Mouse (Mus musculus) myocyte (in vitro differentiated cells): ENCODE data around the gene Zfp335. TPM values are rescaled to one million over a fixed set of nuclear protein-coding genes. Genes with fewer than 3 reads are reported as not detected.

Experiments used
- H3K27me3 ChIP-seq: one replicate; pipeline ENCODE4 v1.6.1; 2011; ENCODE audit not compliant: control insufficient read depth, insufficient read depth, insufficient read length
- H3K36me3 ChIP-seq: one replicate; pipeline ENCODE4 v1.6.1; 2011; ENCODE audit not compliant: control insufficient read depth, insufficient read depth
- H3K4me2 ChIP-seq: one replicate; pipeline ENCODE4 v1.6.1; 2011; ENCODE audit warnings: low read depth, control low read depth
- H3K4me3 ChIP-seq: one replicate; pipeline ENCODE4 v1.5.1; 2011; ENCODE audit warnings: mild to moderate bottlenecking, control low read depth, moderate library complexity
- H3K79me2 ChIP-seq: one replicate; pipeline ENCODE4 v1.6.1; 2011; ENCODE audit not compliant: control insufficient read depth, insufficient read depth
- H3ac ChIP-seq: one replicate; pipeline ENCODE4 v1.6.1; 2011; ENCODE audit not compliant: control insufficient read depth, insufficient read length
- CEBPB ChIP-seq: IDR thresholded peaks from 2 replicates; pipeline ENCODE4 v1.6.1; 2011; ENCODE audit warnings: mild to moderate bottlenecking, moderate library complexity; ENCODE audit not compliant: poor library complexity, insufficient read depth, severe bottlenecking
- E2F4 ChIP-seq: IDR thresholded peaks from one replicate; pipeline ENCODE4 v1.6.1; 2011; ENCODE audit warnings: mild to moderate bottlenecking, control low read depth, moderate library complexity; ENCODE audit not compliant: insufficient read depth
- MAX ChIP-seq: IDR thresholded peaks from one replicate; pipeline ENCODE4 v1.6.1; 2011; ENCODE audit warnings: low read depth, mild to moderate bottlenecking, control low read depth
- MYOD1 ChIP-seq, 3 experiments: IDR thresholded peaks; one replicate each; pipeline ENCODE4 v1.6.1; 2011; ENCODE audit warnings: control low read depth in 2 of 3, low read depth in 2 of 3, mild to moderate bottlenecking in 2 of 3, moderate library complexity in 1 of 3; ENCODE audit not compliant: insufficient read length in 2 of 3, control insufficient read depth in 1 of 3
- MYOG ChIP-seq, 3 experiments: IDR thresholded peaks; one replicate each; pipeline ENCODE4 v1.6.1; 2011; ENCODE audit warnings: control low read depth in 2 of 3, low read depth in 2 of 3, mild to moderate bottlenecking in 2 of 3; ENCODE audit not compliant: insufficient read length in 2 of 3, control insufficient read depth in 1 of 3, insufficient read depth in 1 of 3
- POLR2A ChIP-seq: IDR thresholded peaks from one replicate; pipeline ENCODE4 v1.6.1; 2011; ENCODE audit warnings: low read depth, mild to moderate bottlenecking, control low read depth, moderate library complexity; ENCODE audit not compliant: insufficient read length
- POLR2AphosphoS2 ChIP-seq: IDR thresholded peaks from one replicate; pipeline ENCODE4 v1.6.1; 2011; ENCODE audit warnings: low read depth, control low read depth; ENCODE audit not compliant: insufficient read length
- REST ChIP-seq: IDR thresholded peaks from one replicate; pipeline ENCODE4 v1.6.1; 2011; ENCODE audit warnings: mild to moderate bottlenecking, control low read depth, moderate library complexity; ENCODE audit not compliant: insufficient read depth, insufficient read length
- SRF ChIP-seq: IDR thresholded peaks from one replicate; pipeline ENCODE4 v1.6.1; 2011; ENCODE audit warnings: low read depth; ENCODE audit not compliant: control insufficient read depth, insufficient read length
- TCF12 ChIP-seq: IDR thresholded peaks from one replicate; pipeline ENCODE4 v1.6.1; 2011; ENCODE audit warnings: mild to moderate bottlenecking, control low read depth; ENCODE audit not compliant: poor library complexity, insufficient read depth, severe bottlenecking
- TCF3 ChIP-seq: IDR thresholded peaks from one replicate; pipeline ENCODE4 v1.6.1; 2011; ENCODE audit warnings: low read depth, control low read depth; ENCODE audit not compliant: insufficient read length
- USF1 ChIP-seq: IDR thresholded peaks from one replicate; pipeline ENCODE4 v1.6.1; 2011; ENCODE audit warnings: low read depth, mild to moderate bottlenecking, control low read depth, moderate library complexity
- polyA plus RNA-seq: library from polyadenylated mRNA; unstranded; fragments of >200 nt; fragmentation: generic; extraction: Trizol; gene quantifications from one replicate; pipeline ENCODE4 v1.2.1, GENCODE M21; 2012; ENCODE audit warnings: missing spikeins

Gene Zfp335
- polyA plus RNA-seq, 1 experiment, result 11.1 TPM

DNA sequence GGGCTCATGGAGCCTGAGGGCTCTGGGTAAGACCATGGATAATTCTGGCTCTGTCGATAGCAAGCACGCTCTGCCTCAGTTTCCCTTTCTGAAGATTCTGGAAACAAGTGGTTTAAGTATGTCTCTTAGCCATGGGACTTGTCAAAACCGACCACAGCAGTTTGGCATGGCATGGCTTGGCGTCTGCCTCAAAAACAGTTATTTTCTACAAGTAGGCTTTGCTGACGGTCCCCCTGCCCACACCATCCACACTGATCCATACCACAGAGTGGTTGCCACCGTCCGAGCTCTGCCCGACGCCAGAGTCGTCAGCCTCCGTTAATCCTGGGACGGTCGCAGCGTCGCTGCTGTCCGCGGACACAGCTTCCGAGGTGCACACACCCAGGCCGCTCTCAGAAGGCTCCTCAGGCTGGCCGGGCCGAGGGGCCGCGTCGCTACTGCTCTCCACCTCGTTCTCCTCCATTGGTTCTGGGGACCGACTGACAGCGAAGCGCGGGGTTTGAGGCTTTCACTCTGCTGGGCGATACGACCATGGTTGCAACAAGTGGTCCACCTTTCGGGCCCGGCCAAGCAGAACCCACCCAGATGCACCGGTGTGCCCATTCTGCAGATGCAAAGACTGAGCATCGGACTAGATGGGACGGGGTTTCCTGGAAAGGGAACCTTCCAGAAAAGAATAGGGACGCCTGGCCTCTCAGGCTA lies 1.0 kb downstream of the Zfp335 start:
- Histone ChIP-seq H3ac (peak overlapping the region; percentile 94), H3K27me3 (no peaks in the 10 kb centered on the region), H3K36me3 (peaks cover 26% of the 10 kb centered on the region), H3K4me2 (peak overlapping the region; percentile 98), H3K4me3 (peak overlapping the region; percentile 84), H3K79me2 (peaks cover 15% of the 10 kb centered on the region)
- TF ChIP-seq USF1, result no peak
- TF ChIP-seq POLR2A, result no peak
- TF ChIP-seq MYOD1 (IDR thresholded peaks at IDR 0.05; ENCODE audit: control insufficient read depth in 1 of 3, insufficient read length in 2 of 3, low read depth in 2 of 3), result no peak
- TF ChIP-seq SRF, result no peak
- TF ChIP-seq POLR2AphosphoS2, result no peak
- no peak for TF ChIP-seq TCF12
- TF ChIP-seq REST, result no peak
- TF ChIP-seq E2F4, result no peak
- TF ChIP-seq TCF3, result no peak
- TF ChIP-seq CEBPB, result no peak
- TF ChIP-seq MYOG (IDR thresholded peaks at IDR 0.05; ENCODE audit: control insufficient read depth in 1 of 3, insufficient read depth in 1 of 3, insufficient read length in 2 of 3, low read depth in 2 of 3), result no peak
- TF ChIP-seq MAX, result no peak

DNA sequence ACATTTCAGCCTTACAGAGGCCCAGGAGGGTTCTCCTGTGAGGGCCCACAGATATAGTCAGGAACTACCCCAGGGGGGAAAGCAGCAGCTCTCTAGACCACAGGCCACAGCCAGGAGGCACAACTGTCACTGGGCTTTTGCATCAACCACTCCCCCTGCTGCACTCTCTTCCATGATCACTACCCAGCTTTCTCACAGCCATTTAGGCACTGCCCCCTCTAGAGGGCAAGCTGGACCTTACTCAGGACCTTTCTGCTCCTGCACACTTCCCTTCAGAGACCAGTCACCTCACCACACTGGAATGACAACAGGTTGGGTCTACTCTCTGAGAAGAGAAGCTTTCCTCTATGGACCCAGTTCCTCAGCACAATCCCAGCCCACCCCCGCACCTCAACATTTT lies 2.0 kb downstream of the Zfp335 start:
- H3K4me2 ChIP-seq, result peak overlapping the region; percentile 98
- H3K27me3 ChIP-seq, result no peaks in the 10 kb centered on the region
- H3K4me3 ChIP-seq, result peak overlapping the region; percentile 84
- H3K79me2 ChIP-seq, result peaks cover 15% of the 10 kb centered on the region
- no peak overlapping the region for H3ac ChIP-seq
- peaks cover 26% of the 10 kb centered on the region for H3K36me3 ChIP-seq
- TF ChIP-seq POLR2AphosphoS2 (no peak), REST (no peak), SRF (no peak), MYOG (IDR thresholded peaks at IDR 0.05; ENCODE audit: control insufficient read depth in 1 of 3, insufficient read depth in 1 of 3, insufficient read length in 2 of 3, low read depth in 2 of 3) (peak in 1 of 3 experiments; percentile 52)

- TF ChIP-seq CEBPB, result no peak
- no peak for TF ChIP-seq REST
- TF ChIP-seq POLR2AphosphoS2, result no peak
- no peak for TF ChIP-seq USF1
- no peak for TF ChIP-seq MYOD1 (IDR thresholded peaks at IDR 0.05; ENCODE audit: control insufficient read depth in 1 of 3, insufficient read length in 2 of 3, low read depth in 2 of 3)
- TF ChIP-seq POLR2A, result no peak
- TF ChIP-seq TCF12, result no peak
- no peak for TF ChIP-seq MYOG (IDR thresholded peaks at IDR 0.05; ENCODE audit: control insufficient read depth in 1 of 3, insufficient read depth in 1 of 3, insufficient read length in 2 of 3, low read depth in 2 of 3)
- TF ChIP-seq MAX, result no peak
- TF ChIP-seq TCF3, result no peak
- TF ChIP-seq SRF, result no peak
- TF ChIP-seq E2F4, result no peak
- H3K36me3 ChIP-seq, result peaks cover 25% of the 10 kb centered on the region
- no peak overlapping the region for H3K4me3 ChIP-seq
- H3K4me2 ChIP-seq, result peak overlapping the region; percentile 98
- H3ac ChIP-seq, result no peak overlapping the region
- no peaks in the 10 kb centered on the region for H3K27me3 ChIP-seq
- H3K79me2 ChIP-seq, result peaks cover 15% of the 10 kb centered on the region
Measured at GRCm38 (mm10) chr2:164909100-164909499, 2.5 kb downstream of the Zfp335 start.

- TF ChIP-seq POLR2AphosphoS2 (no peak), POLR2A (no peak), CEBPB (no peak), E2F4 (no peak), SRF (no peak), USF1 (no peak), MYOD1 (IDR thresholded peaks at IDR 0.05; ENCODE audit: control insufficient read depth in 1 of 3, insufficient read length in 2 of 3, low read depth in 2 of 3) (no peak), TCF3 (no peak), MYOG (IDR thresholded peaks at IDR 0.05; ENCODE audit: control insufficient read depth in 1 of 3, insufficient read depth in 1 of 3, insufficient read length in 2 of 3, low read depth in 2 of 3) (no peak), TCF12 (no peak), MAX (no peak), REST (no peak)
- H3K4me2 ChIP-seq, result no peak overlapping the region
- H3K4me3 ChIP-seq, result no peak overlapping the region
- H3K79me2 ChIP-seq, result peaks cover 15% of the 10 kb centered on the region
- H3ac ChIP-seq, result no peak overlapping the region
- peaks cover 26% of the 10 kb centered on the region for H3K36me3 ChIP-seq
- H3K27me3 ChIP-seq, result no peaks in the 10 kb centered on the region
Measured at GRCm38 (mm10) chr2:164908011-164908410, 3.5 kb downstream of the Zfp335 start.

DNA sequence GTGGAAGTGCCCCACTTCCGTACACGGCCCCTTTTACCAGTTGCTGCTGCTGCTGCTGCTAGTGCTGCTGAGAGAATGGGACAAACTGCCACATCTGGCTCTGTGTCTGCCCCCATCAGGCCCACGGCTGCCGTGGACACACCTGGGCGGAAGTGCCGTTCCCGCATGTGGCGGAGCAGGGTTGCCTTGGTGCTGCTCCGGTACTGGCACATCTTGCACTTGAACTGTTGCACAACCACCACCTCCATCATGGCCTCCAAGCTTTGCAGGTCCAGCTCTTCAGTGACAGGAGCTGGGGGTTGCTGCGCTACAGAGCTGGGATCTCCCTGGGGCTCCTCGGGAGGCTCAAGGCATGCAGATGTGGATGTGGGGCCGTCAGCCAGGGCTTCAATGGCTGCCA lies 4.0 kb downstream of the Zfp335 start:
- Histone ChIP-seq H3K4me2 (no peak overlapping the region), H3ac (no peak overlapping the region), H3K27me3 (no peaks in the 10 kb centered on the region), H3K36me3 (peaks cover 26% of the 10 kb centered on the region), H3K4me3 (no peak overlapping the region), H3K79me2 (peaks cover 15% of the 10 kb centered on the region)
- TF ChIP-seq USF1, result no peak
- no peak for TF ChIP-seq MYOD1 (IDR thresholded peaks at IDR 0.05; ENCODE audit: control insufficient read depth in 1 of 3, insufficient read length in 2 of 3, low read depth in 2 of 3)
- no peak for TF ChIP-seq POLR2A
- TF ChIP-seq TCF3, result no peak
- no peak for TF ChIP-seq SRF
- TF ChIP-seq MAX, result no peak
- no peak for TF ChIP-seq MYOG (IDR thresholded peaks at IDR 0.05; ENCODE audit: control insufficient read depth in 1 of 3, insufficient read depth in 1 of 3, insufficient read length in 2 of 3, low read depth in 2 of 3)
- no peak for TF ChIP-seq TCF12
- no peak for TF ChIP-seq E2F4
- TF ChIP-seq POLR2AphosphoS2, result no peak
- TF ChIP-seq REST, result no peak
- TF ChIP-seq CEBPB, result no peak
